Mouse (Mus musculus) heart, embryonic 13.5 days (tissue): ENCODE measurements around the gene B230118H07Rik. TPM values are rescaled to one million over a fixed set of nuclear protein-coding genes. Genes with fewer than 3 reads are reported as not detected.

Source experiments
- ATAC-seq: fragments of 200-750 bp; cut with Nextera tagmentation; 2 replicates; pipeline ENCODE4 v1.8.0; 2017; ENCODE audit warnings: moderate TSS enrichment; ENCODE audit not compliant: insufficient number of reproducible peaks, low FRiP score, low TSS enrichment; ENCODE audit errors: extremely low read depth
- H3K27ac ChIP-seq: fragments of 300-500 bp; sonication (generic); replicated peaks from 2 replicates; pipeline ENCODE4 v1.5.1; 2015; ENCODE audit warnings: moderate library complexity, mild to moderate bottlenecking, inconsistent platforms
- H3K27me3 ChIP-seq: fragments of 300-500 bp; sonication (generic); replicated peaks from 2 replicates; pipeline ENCODE4 v1.6.1; 2015; ENCODE audit warnings: mild to moderate bottlenecking, inconsistent platforms
- H3K36me3 ChIP-seq: fragments of 300-500 bp; sonication (generic); 2 replicates; pipeline ENCODE4 v1.6.1; 2015; ENCODE audit warnings: mild to moderate bottlenecking, inconsistent platforms
- H3K4me1 ChIP-seq: fragments of 300-500 bp; sonication (generic); 2 replicates; pipeline ENCODE4 v1.6.1; 2015; ENCODE audit warnings: inconsistent platforms
- H3K4me2 ChIP-seq: fragments of 300-500 bp; sonication (generic); 2 replicates; pipeline ENCODE4 v1.6.1; 2015; ENCODE audit warnings: inconsistent platforms, mild to moderate bottlenecking, moderate library complexity
- H3K4me3 ChIP-seq: fragments of 300-500 bp; sonication (generic); 2 replicates; pipeline ENCODE4 v1.5.1; 2015; ENCODE audit warnings: moderate library complexity, mild to moderate bottlenecking, inconsistent platforms
- H3K9ac ChIP-seq: fragments of 300-500 bp; sonication (generic); 2 replicates; pipeline ENCODE4 v1.6.1; 2015; ENCODE audit warnings: inconsistent platforms, mild to moderate bottlenecking, moderate library complexity
- H3K9me3 ChIP-seq: fragments of 300-500 bp; sonication (generic); 2 replicates; pipeline ENCODE4 v1.6.1; 2016; ENCODE audit warnings: inconsistent platforms
- WGBS: fragments of 180-500 bp; shearing (Covaris S2); methylation state at CpG from one replicate; pipeline ENCODE4 v1.1.7; 2015; ENCODE audit warnings: mixed read lengths; 5-methylcytosine and 5-hydroxymethylcytosine counted together
- polyA plus RNA-seq: library from polyadenylated mRNA; unstranded; fragments of >200 nt; fragmentation: Nextera tagmentation; extraction: Ambion mirVana; gene quantifications from 2 replicates; pipeline ENCODE4 v1.2.1, GENCODE M21; 2015

B230118H07Rik gene
- polyA plus RNA-seq, 1 experiment from 2014 or later = 49.1 TPM

DNA sequence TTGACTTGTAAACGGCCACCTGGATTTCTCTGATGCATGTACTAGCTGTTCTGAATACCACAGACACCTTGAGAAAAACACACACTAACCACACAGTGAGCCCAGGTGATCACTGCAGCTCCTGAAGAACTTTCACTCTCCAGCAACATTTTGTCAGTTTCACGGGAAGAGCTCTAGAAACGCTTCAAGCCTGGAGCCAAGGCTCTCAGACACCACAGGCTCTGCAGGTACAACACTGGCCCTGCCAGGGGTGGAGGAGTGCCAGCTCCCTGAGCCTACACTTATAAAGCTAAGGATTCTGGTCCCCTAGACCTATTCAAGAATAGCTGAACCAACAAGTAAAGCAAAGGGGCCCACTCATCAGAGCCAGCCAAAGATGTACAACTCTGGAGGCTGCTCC is 67.9 kb downstream of the B230118H07Rik start:
- no peak overlapping the region for H3K27ac ChIP-seq
- no peaks in the 10 kb centered on the region for H3K27me3 ChIP-seq
- H3K9me3 ChIP-seq = no peaks in the 10 kb centered on the region
- no peak overlapping the region for H3K4me2 ChIP-seq
- H3K4me3 ChIP-seq = no peak overlapping the region
- no peak for ATAC-seq
- H3K9ac ChIP-seq = no peak overlapping the region
- no peaks in the 10 kb centered on the region for H3K4me1 ChIP-seq
- 75% methylated on average over 3 of the region's 3 CpGs for WGBS
- H3K36me3 ChIP-seq = peaks cover 3% of the 10 kb centered on the region; the same call in 1 of the 2 replicates

DNA sequence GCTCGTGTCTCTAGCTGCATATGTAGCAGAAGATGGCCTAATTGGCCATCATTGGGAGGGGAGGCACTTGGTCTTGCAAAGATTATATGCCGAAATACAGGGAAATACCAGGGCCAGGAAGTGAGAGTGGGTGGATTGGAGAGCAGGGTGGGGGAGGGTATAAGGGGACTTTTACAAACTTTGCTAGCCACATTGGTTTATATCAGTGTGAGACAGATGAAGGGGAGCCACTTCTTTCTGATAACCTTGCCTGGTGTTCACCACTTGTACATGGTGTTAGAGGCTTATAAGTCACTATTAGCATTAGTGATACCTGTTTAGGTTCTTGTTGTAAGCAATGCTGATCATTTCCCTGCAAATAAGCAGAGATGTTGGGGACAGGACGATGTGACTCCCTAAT is 68.4 kb downstream of the B230118H07Rik start:
- Histone ChIP-seq H3K4me2 (no peak overlapping the region), H3K4me1 (no peaks in the 10 kb centered on the region), H3K9me3 (no peaks in the 10 kb centered on the region), H3K27ac (no peak overlapping the region), H3K36me3 (peaks cover 3% of the 10 kb centered on the region; the same call in 1 of the 2 replicates), H3K4me3 (no peak overlapping the region), H3K27me3 (no peaks in the 10 kb centered on the region), H3K9ac (no peak overlapping the region)
- WGBS = 69% methylated on average over 3 of the region's 3 CpGs
- no peak for ATAC-seq

- peaks cover 3% of the 10 kb centered on the region; the same call in 1 of the 2 replicates for H3K36me3 ChIP-seq
- H3K9ac ChIP-seq = no peak overlapping the region
- 67% methylated on average over 1 of the region's 1 CpGs for WGBS
- H3K27me3 ChIP-seq = no peaks in the 10 kb centered on the region
- H3K4me2 ChIP-seq = no peak overlapping the region
- H3K9me3 ChIP-seq = no peaks in the 10 kb centered on the region
- ATAC-seq = no peak
- no peak overlapping the region for H3K27ac ChIP-seq
- H3K4me1 ChIP-seq = no peaks in the 10 kb centered on the region
- no peak overlapping the region for H3K4me3 ChIP-seq
These were observed 68.9 kb downstream of the B230118H07Rik start for GRCm38 (mm10) chr2:101580428-101580827.

- no peaks in the 10 kb centered on the region for H3K4me1 ChIP-seq
- no peak overlapping the region for H3K4me3 ChIP-seq
- peaks cover 3% of the 10 kb centered on the region; the same call in 1 of the 2 replicates for H3K36me3 ChIP-seq
- WGBS = 64% methylated on average over 2 of the region's 2 CpGs
- H3K27ac ChIP-seq = no peak overlapping the region
- H3K9me3 ChIP-seq = no peaks in the 10 kb centered on the region
- no peak for ATAC-seq
- H3K9ac ChIP-seq = no peak overlapping the region
- H3K27me3 ChIP-seq = no peaks in the 10 kb centered on the region
- no peak overlapping the region for H3K4me2 ChIP-seq
These were observed 69.3 kb downstream of the B230118H07Rik start for GRCm38 (mm10) chr2:101580027-101580426.

- Histone ChIP-seq H3K9ac (no peak overlapping the region), H3K36me3 (no peaks in the 10 kb centered on the region), H3K9me3 (no peaks in the 10 kb centered on the region), H3K4me1 (no peaks in the 10 kb centered on the region), H3K27me3 (no peaks in the 10 kb centered on the region), H3K4me3 (no peak overlapping the region), H3K4me2 (no peak overlapping the region), H3K27ac (no peak overlapping the region)
- 77% methylated on average over 4 of the region's 4 CpGs for WGBS
- no peak for ATAC-seq
These were observed 72.1 kb downstream of the B230118H07Rik start for GRCm38 (mm10) chr2:101577243-101577642.

GRCm38 (mm10) chr2:101569230-101569629 is 80.1 kb downstream of the B230118H07Rik start:
- Histone ChIP-seq H3K27me3 (no peaks in the 10 kb centered on the region), H3K4me2 (no peak overlapping the region), H3K4me3 (no peak overlapping the region), H3K27ac (no peak overlapping the region), H3K9ac (no peak overlapping the region), H3K9me3 (no peaks in the 10 kb centered on the region), H3K36me3 (peaks cover 3% of the 10 kb centered on the region; the same call in 1 of the 2 replicates), H3K4me1 (no peaks in the 10 kb centered on the region)
- 82% methylated on average over 4 of the region's 5 CpGs for WGBS
- ATAC-seq = no peak

- Histone ChIP-seq H3K9ac (no peak overlapping the region), H3K9me3 (no peaks in the 10 kb centered on the region), H3K4me3 (no peak overlapping the region), H3K4me2 (no peak overlapping the region), H3K27ac (no peak overlapping the region), H3K27me3 (no peaks in the 10 kb centered on the region), H3K4me1 (no peaks in the 10 kb centered on the region), H3K36me3 (peaks cover 3% of the 10 kb centered on the region; the same call in 1 of the 2 replicates)
- ATAC-seq = no peak
- WGBS = 70% methylated on average over 2 of the region's 2 CpGs
These were observed 81.8 kb downstream of the B230118H07Rik start for GRCm38 (mm10) chr2:101567490-101567889.

GRCm38 (mm10) chr2:101563776-101564175 is 85.6 kb downstream of the B230118H07Rik start:
- Histone ChIP-seq H3K27ac (no peak overlapping the region), H3K4me1 (no peaks in the 10 kb centered on the region), H3K4me2 (no peak overlapping the region), H3K9ac (no peak overlapping the region), H3K36me3 (peaks cover 9% of the 10 kb centered on the region; the same call in 1 of the 2 replicates), H3K27me3 (no peaks in the 10 kb centered on the region), H3K9me3 (no peaks in the 10 kb centered on the region), H3K4me3 (no peak overlapping the region)
- ATAC-seq = no peak
- WGBS = 73% methylated on average over 4 of the region's 4 CpGs

- no peak for ATAC-seq
These were observed 86.1 kb downstream of the B230118H07Rik start for GRCm38 (mm10) chr2:101563206-101563605.

GRCm38 (mm10) chr2:101559431-101559830 is 89.9 kb downstream of the B230118H07Rik start:
- Histone ChIP-seq H3K27me3 (no peaks in the 10 kb centered on the region), H3K4me1 (peaks cover 7% of the 10 kb centered on the region), H3K4me2 (no peak overlapping the region), H3K9ac (no peak overlapping the region), H3K9me3 (no peaks in the 10 kb centered on the region), H3K36me3 (0 out of 2 replicates have a peak, but pooled peaks cover 6% of the 10 kb centered on the region), H3K4me3 (no peak overlapping the region), H3K27ac (no peak overlapping the region)
- 88% methylated on average over 3 of the region's 3 CpGs for WGBS
- ATAC-seq = no peak

More at GRCm38 (mm10) chr2:101563206-101563605, 86.1 kb downstream of the B230118H07Rik start:
- Histone ChIP-seq H3K27ac (no peak overlapping the region), H3K4me1 (no peaks in the 10 kb centered on the region), H3K27me3 (no peaks in the 10 kb centered on the region), H3K36me3 (peaks cover 9% of the 10 kb centered on the region; the same call in 1 of the 2 replicates), H3K4me3 (no peak overlapping the region), H3K4me2 (no peak overlapping the region), H3K9ac (no peak overlapping the region), H3K9me3 (no peaks in the 10 kb centered on the region)
- 75% methylated on average over 6 of the region's 6 CpGs for WGBS

DNA sequence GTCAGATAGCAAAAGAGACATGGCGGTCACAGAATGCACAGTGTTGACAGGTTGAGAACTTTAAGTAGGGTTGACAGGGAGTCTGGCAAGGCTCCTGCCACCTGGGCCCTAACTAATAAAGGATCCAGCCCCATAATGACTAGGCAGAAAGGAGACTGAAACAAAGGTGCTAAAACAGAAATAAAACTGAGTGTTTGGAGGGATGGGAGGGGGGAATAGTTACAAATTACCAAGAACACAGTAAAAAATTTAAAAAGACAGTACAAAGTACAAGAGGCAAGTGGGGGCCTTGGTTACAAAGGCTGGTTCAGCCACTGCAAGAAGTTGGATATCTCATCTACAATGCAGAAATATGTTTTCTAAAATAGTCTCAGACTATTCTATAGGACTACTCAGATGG is 93.4 kb downstream of the B230118H07Rik start:
- Histone ChIP-seq H3K4me1 (peaks cover 7% of the 10 kb centered on the region), H3K9me3 (no peaks in the 10 kb centered on the region), H3K27ac (no peak overlapping the region), H3K4me2 (no peak overlapping the region), H3K27me3 (no peaks in the 10 kb centered on the region), H3K36me3 (no peaks in the 10 kb centered on the region), H3K9ac (no peak overlapping the region), H3K4me3 (no peak overlapping the region)
- no peak for ATAC-seq
- 29% methylated on average over 1 of the region's 1 CpGs for WGBS

GRCm38 (mm10) chr2:101553851-101554250 is 95.5 kb downstream of the B230118H07Rik start:
- 72% methylated on average over 5 of the region's 5 CpGs for WGBS
- peaks cover 7% of the 10 kb centered on the region for H3K4me1 ChIP-seq
- no peak overlapping the region for H3K4me3 ChIP-seq
- H3K4me2 ChIP-seq = no peak overlapping the region
- ATAC-seq = no peak
- no peak overlapping the region for H3K9ac ChIP-seq
- H3K27me3 ChIP-seq = no peaks in the 10 kb centered on the region
- no peak overlapping the region for H3K27ac ChIP-seq
- no peaks in the 10 kb centered on the region for H3K9me3 ChIP-seq
- no peaks in the 10 kb centered on the region for H3K36me3 ChIP-seq
